Mouse (Mus musculus) right cerebral cortex, postnatal 10 days (tissue): Measurements from ENCODE around the gene Usp21.
A peak's percentile ranks its signal among the peaks of the same experiment; 100 is the strongest.

Experiments
- DNase-seq, 2 experiments: peaks; one replicate each; pipeline ENCODE4 v3.0.0; 2021; ENCODE audit warnings: low spot score in 2 of 2

The Usp21 gene

DNA sequence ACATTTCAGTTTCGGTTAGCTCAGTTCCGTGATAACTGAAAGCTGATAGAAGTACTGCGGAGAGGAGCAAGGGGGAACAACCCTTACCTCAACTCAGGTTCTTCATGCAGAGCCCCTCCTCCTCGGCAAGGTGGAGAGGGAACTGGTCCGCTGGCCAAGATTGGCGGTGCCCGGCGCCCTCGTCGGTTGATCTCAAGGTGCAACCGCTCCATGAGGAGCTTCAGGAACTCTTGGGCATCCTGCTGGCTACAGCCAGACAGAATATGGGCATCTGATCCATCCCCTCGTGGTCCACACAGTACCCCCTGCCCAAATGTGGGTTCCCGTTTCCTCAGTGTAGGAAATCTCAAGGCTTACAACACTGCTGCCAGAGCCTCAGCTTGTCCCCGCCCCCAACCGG is 3.3 kb downstream of the Usp21 start:
- peak in 1 of 2 experiments; percentile 31 for DNase-seq

GRCm38 (mm10) chr1:171283188-171284160 is 4.3 kb downstream of the Usp21 start:
- peak; percentile 25 to 35 for DNase-seq

DNA sequence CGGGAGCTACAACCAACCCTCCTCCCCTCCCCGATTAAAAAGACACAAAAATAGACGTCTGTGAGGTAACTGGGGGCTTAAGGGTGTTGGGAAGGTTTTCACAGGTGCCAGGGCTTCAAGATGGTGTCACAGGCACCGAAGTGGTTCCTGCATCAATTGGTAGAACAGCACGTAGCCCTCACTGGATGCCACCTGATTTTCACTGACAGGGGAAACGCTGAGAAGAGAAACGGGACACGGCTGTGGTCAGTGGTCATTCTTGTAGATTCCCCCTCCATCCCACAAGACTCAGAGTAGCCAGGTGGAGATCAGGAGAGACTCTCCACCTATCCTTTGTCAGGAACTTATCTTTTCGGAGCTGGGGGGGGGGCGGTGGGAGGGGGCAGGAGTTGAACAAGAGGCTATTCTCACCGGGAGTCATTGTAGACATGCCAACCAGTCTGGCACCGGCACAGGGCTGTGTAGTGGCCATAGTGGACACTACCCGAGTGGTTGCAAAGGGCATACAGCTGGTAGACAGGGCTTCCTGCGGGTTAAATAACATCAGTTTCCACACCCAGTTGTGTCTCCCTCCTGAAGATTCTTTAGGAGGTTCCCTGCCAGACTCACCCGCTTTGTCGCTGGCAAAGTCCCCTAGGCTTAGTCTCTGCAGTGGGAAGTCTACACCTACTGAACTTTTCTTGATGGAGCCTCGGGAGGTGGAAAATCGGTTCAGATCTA is 5.5 kb downstream of the Usp21 start:
- DNase-seq, result peak in 1 of 2 experiments; percentile 30

- DNase-seq, result peak; percentile 77 to 79
Measured at GRCm38 (mm10) chr1:171281528-171281923, 6.3 kb downstream of the Usp21 start.

DNA sequence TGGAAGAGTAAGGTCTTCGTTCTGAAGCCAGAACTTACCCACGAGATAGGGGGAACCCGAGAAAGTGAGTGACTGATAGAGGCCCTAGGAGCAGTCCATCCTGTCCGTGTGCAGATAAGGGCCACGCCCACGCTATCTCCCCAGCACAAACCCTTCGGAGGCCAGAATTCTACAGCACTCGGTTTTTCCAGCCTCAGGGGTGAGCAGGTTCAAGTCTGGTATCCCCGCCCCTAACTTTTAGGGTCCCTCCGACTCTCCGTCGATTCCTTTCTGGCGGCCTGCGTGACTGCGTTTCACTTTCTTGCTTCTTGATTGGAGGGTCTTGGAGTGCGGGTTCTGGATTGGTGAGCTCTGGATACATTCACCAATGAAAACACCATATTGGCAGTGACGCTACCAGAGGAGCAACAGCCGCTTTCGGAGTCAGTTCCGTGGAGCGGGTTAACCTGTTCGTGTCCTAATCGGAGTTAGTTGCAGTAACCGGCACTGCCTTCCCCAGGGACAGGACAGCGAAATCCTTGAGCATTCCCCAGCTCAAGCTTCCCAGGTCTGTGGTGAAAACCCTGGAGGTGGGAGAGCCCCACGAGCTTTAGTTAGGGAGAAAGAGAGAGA is 6.8 kb downstream of the Usp21 start, which contains the start of gene Ppox:
Gene Ppox, minus strand, starts transcription at position 271 of the 612 bp plus-strand sequence.
- DNase-seq, result peak; percentile 96 to 98

DNA sequence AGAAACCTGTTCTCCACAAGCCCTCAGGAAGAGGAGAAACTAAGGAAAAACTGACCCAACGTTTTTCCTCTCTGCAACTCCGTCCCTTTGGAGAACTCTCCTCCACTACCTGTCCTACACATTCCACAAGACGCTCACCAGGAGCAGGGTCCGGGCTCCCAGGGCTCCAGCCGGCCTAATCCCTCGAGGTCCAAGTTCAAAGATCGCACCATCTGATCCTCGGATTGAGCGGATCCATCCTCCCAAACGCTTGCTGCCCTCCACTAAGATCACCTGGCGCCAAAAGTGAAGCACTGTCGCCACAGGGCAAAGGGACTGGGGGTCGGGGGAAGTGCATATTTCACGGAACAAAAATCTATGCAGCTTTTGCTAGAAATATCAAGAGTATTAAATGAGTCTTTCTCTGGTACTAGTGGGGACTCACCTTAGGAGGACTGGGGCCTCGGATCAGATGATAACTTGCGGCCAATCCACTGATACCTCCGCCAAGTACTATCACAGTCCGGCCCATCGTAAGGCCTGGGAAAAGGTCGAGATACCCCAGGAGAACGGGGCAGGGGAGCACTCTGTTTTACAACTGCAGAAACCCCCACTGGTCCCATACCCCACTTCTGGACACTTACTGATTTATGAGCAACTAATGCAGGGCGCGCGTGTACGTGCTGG is 7.4 kb downstream of the Usp21 start:
- peak in 1 of 2 experiments; percentile 30 for DNase-seq

DNA sequence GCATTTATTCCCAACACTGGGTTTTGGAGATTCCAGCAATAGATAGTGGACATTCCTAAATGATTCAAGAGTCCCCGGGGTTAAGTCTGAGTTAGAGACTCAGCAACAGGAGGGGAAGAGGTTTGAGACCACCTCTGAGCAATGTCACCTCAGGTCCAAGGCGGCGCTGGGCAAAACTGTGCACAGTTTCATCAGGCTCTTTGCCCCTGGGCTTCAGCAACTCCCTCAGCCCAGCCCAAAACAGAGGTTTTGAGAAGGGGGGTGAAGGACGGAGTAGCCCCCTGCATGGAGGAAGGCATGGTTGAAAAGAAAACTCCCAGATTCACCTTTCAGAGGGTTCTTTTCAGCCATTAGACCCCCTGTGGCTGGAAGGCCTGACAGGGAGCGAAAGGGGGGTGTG is 8.1 kb downstream of the Usp21 start:
- DNase-seq, result peak in 1 of 2 experiments; percentile 23

- peak in 1 of 2 experiments; percentile 22 for DNase-seq
Measured at GRCm38 (mm10) chr1:171279012-171279705, 8.6 kb downstream of the Usp21 start.

- peak in 1 of 2 experiments; percentile 19 for DNase-seq
Measured at GRCm38 (mm10) chr1:171278436-171278835, 9.4 kb downstream of the Usp21 start.

DNA sequence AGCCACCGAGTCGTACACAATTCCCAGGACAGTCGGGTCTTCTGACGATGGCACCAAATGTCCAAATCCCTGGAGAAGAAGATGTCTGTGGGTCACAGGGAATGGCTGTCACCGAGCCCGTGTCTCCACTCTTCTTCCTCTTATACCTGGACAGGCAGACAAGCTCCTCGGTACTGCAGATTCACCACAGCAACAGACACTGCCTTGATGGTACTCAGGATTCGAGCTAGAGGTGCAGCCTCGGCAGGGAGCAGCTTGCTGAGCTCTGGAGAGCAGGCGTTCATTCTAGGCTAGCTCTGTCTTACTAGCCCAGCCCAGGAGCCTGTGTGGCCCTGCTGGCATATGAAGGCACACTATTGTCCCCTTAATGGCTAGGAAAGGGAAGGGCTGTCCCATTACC is 10.1 kb downstream of the Usp21 start:
- no peak for DNase-seq

- DNase-seq, result no peak
Measured at GRCm38 (mm10) chr1:171276110-171276748, 11.6 kb downstream of the Usp21 start.

GRCm38 (mm10) chr1:171275144-171275734 is 12.6 kb downstream of the Usp21 start:
- no peak for DNase-seq

DNA sequence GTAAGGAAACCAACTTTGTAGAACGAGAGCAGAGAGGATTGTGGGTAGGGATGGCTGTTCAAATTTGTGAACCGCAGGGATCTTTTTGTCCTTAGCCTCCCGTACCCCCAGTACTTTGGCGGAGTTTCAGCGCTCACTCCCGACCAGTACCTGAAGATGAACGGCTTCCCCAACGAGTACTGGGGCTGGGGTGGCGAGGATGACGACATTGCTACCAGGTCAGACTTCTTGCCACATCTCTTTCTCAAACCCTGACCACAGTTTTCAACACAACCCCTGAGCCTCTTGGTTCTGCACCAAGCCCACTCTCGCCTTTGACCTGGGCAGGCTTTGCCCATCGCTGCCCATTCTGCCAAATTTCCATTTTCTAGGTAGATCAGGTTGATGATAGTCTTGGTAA is 13.6 kb downstream of the Usp21 start:
- no peak for DNase-seq

- no peak for DNase-seq
Measured at GRCm38 (mm10) chr1:171272086-171272485, 15.7 kb downstream of the Usp21 start.

- DNase-seq, result no peak
Measured at GRCm38 (mm10) chr1:171271622-171272021, 16.2 kb downstream of the Usp21 start.

- no peak for DNase-seq
Measured at GRCm38 (mm10) chr1:171271196-171271595, 16.6 kb downstream of the Usp21 start.

- DNase-seq, result no peak
Measured at GRCm38 (mm10) chr1:171270573-171270900, 17.3 kb downstream of the Usp21 start.

DNA sequence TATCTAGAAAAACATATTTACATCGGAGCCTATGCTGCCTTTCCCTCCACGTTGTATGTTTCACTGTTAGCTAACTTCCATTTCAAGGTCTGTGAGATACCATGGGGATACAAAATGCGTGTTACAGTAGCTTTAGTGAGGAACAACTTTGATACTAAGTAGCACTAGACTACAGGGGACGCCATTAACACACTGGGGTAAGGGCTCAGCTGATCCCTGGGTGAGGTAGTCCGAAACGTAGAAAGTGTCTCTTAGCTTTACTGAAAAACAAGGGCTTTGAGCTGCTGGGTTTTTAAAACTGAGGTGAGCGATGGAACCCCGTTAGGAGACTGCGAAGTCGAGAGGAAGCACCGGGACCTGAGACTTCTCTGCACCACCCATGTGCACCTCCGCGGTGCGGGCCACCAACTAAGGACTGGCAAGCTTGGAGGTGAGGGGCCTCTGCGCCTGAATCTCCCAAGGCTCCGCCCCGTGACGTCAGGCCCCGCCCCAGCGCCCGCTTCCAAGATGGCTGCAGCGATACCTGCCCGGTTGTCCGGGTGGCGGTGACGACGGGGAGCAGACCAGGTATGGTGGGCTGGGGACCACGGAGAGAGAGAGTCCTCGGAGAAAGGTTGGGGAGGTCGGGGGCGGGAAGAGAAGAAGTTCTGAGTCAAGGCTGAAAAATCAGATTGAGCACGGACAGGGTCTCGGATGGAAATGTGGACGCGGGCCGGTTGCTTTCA is 17.8 kb downstream of the Usp21 start, which contains the start of gene B4galt3:
Gene B4galt3, plus strand, starts transcription at position 481 of the 725 bp plus-strand sequence.
- peak; percentile 96 for DNase-seq

- DNase-seq, result no peak
Measured at GRCm38 (mm10) chr1:171268341-171268740, 19.4 kb downstream of the Usp21 start.
